Mouse (Mus musculus) midbrain, embryonic 11.5 days (tissue): Measurements from ENCODE around the gene Adam11. TPM values are rescaled to one million over a fixed set of nuclear protein-coding genes. Genes with fewer than 3 reads are reported as not detected.
"Not testable (repeated sequence)": the region's sequence is repeated elsewhere in the genome, so short reads cannot be mapped to it uniquely, and the experiment has no call there.

Experiments
- ATAC-seq: fragments of 200-750 bp; cut with Nextera tagmentation; 2 replicates; pipeline ENCODE4 v1.8.0; 2017; ENCODE audit warnings: moderate TSS enrichment, moderate library complexity; ENCODE audit not compliant: low FRiP score
- DNase-seq: peaks from one replicate; pipeline ENCODE4 v3.0.0; 2015; ENCODE audit warnings: low spot score; ENCODE audit errors: missing footprints
- H3K27ac ChIP-seq: fragments of 300-500 bp; sonication (generic); 2 replicates; pipeline ENCODE4 v1.5.1; 2014; ENCODE audit warnings: low read depth, low read length
- H3K27me3 ChIP-seq: fragments of 300-500 bp; sonication (generic); 2 replicates; pipeline ENCODE4 v1.6.1; 2014; ENCODE audit warnings: mild to moderate bottlenecking, low read length, moderate library complexity, mixed read lengths; ENCODE audit not compliant: control insufficient read depth, insufficient read depth
- H3K36me3 ChIP-seq: fragments of 300-500 bp; sonication (generic); 2 replicates; pipeline ENCODE4 v1.6.1; 2014; ENCODE audit warnings: mild to moderate bottlenecking, low read length, moderate library complexity, mixed read lengths; ENCODE audit not compliant: control insufficient read depth, insufficient read depth
- H3K4me1 ChIP-seq: fragments of 300-500 bp; sonication (generic); 2 replicates; pipeline ENCODE4 v1.6.1; 2014; ENCODE audit warnings: low read length; ENCODE audit not compliant: control insufficient read depth, insufficient read depth
- H3K4me2 ChIP-seq: fragments of 300-500 bp; sonication (generic); 2 replicates; pipeline ENCODE4 v1.6.1; 2014; ENCODE audit warnings: mild to moderate bottlenecking, moderate library complexity
- H3K4me3 ChIP-seq: fragments of 300-500 bp; sonication (generic); 2 replicates; pipeline ENCODE4 v1.5.1; 2014; ENCODE audit warnings: low read depth, low read length
- H3K9ac ChIP-seq: fragments of 300-500 bp; sonication (generic); 2 replicates; pipeline ENCODE4 v1.6.1; 2014; ENCODE audit warnings: low read length
- H3K9me3 ChIP-seq: fragments of 300-500 bp; sonication (generic); 2 replicates; pipeline ENCODE4 v1.6.1; 2016; ENCODE audit warnings: low read length; ENCODE audit not compliant: control insufficient read depth
- WGBS: fragments of 180-500 bp; shearing (Covaris S2); extraction: QIAGEN DNeasy Blood & Tissue Kit; methylation state at CpG from one replicate; pipeline ENCODE4 v1.1.7; 2014; 5-methylcytosine and 5-hydroxymethylcytosine counted together
- polyA plus RNA-seq: library from polyadenylated mRNA; unstranded; fragments of >200 nt; fragmentation: Nextera tagmentation; extraction: Ambion mirVana; gene quantifications from 2 replicates; pipeline ENCODE4 v1.2.1, GENCODE M21; 2014

The Adam11 gene
- 13.6 and 13.8 TPM in 2 replicates for polyA plus RNA-seq

DNA sequence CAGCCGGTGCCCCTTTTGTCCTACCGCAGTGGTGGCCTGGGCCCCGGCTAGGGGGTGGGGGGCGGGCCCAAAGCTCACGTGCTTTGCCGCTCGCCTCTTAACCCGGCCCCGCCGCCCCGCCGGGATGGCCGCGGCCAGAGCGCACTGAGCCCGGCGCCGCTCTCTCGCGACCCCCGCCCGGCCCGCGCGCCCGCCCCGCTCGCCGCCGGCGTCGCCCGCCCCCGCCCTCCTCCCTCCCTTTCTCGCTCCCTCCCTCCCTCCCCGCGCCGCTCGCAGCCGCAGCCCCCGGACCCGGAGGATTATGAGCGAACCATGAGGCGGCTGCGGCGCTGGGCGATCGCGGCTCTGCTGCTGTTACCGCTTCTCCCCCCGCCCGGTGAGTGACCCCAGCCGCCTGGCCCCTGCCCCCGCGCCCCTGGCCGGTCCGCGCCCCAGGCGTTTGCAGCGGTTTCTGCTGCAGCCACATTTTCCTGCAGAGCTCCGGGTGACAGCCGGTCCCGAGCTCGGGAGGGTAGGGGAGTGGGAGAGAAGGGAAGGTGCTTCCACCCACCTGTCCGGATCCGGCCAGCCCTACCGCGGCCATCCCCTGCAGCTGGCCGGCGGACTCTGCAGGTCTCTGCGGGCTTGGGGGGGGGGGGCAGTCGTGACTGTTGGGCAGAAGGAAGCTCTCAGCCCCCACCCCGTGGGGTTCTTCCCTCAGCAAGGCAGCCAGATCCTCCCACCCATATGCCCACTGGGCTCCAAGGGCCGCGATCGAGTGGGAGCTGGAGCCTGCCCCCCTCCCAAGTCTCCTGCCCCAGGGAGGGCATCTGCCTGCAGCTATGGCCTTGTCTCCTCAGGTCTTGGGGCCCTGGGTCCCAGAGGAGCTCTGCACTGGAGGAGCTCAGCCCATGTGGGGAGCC lies at the start of gene Adam11:
Gene Adam11, plus strand, starts transcription at position 131 of the 902 bp plus-strand sequence.
- DNase-seq (peak; percentile 93), ATAC-seq (peak; percentile 76)
- H3K27ac ChIP-seq = no peak within 1 kb of the TSS
- peak within 1 kb of the TSS; percentile 99 for H3K4me2 ChIP-seq
- whole genome bisulfite sequencing = under 1% methylated on average over 59 of the region's 76 CpGs
- peaks cover 15% of the 10 kb centered on the region; the same call in 1 of the 2 replicates for H3K27me3 ChIP-seq
- peaks cover 9% of the 10 kb centered on the region for H3K4me1 ChIP-seq
- H3K36me3 ChIP-seq = no peaks in the 10 kb centered on the region
- peak within 1 kb of the TSS; percentile 58 for H3K4me3 ChIP-seq
- no peaks in the 10 kb centered on the region for H3K9me3 ChIP-seq
- H3K9ac ChIP-seq = peak within 1 kb of the TSS; percentile 74

DNA sequence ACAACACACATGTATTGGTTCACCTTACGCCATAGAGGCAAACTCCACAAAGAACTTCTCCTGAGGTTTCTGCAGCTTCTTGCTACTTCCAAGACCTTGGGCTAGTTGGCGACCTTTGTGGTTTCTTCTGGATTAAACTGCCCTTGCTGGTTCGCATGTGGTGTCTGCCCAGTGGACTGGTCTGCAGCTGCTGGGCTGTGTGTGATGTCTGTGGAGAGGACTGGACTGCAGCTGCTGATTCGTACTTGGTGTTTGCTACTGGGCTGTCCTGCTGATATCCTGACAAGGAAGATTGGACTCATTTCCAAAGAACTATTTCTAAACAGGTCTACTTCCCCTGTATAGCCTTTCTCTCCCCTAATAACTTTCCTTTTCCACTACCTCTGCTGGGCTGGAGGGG lies 48.8 kb upstream of the Adam11 start:
- WGBS = 92% methylated on average over 4 of the region's 4 CpGs
- no peaks in the 10 kb centered on the region for H3K9me3 ChIP-seq
- DNase-seq (no peak), ATAC-seq (no peak)
- no peaks in the 10 kb centered on the region for H3K36me3 ChIP-seq
- no peaks in the 10 kb centered on the region for H3K4me1 ChIP-seq
- H3K9ac ChIP-seq = no peak overlapping the region
- H3K27me3 ChIP-seq = no peaks in the 10 kb centered on the region
- H3K4me2 ChIP-seq = no peak overlapping the region
- H3K27ac ChIP-seq = no peak overlapping the region
- H3K4me3 ChIP-seq = no peak overlapping the region

DNA sequence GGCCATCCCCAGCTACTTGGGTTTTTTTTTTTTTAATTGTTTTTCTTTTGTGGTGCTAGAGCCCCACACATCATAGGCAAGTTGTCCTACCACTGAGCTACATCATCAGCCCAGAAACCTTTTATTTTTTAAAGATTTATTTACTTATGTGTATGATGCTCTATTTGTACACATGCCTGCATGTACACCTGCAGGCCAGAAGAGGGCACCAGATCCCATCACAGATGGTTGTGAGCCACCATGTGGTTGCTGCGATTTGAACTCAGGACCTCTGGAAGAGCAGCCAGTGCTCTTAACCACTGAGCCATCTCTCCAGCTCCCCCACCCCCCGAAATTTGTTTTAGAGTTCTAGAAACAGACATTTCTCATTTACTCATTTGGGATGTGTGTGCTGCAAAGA lies 46.7 kb upstream of the Adam11 start:
- not testable (repeated sequence) for ATAC-seq, H3K4me3 ChIP-seq, H3K27ac ChIP-seq, H3K9me3 ChIP-seq, H3K9ac ChIP-seq, H3K4me1 ChIP-seq, H3K36me3 ChIP-seq, H3K27me3 ChIP-seq, H3K4me2 ChIP-seq, DNase-seq
- 86% methylated on average over 2 of the region's 2 CpGs for WGBS

GRCm38 (mm10) chr11:102716135-102716534 lies 45.1 kb upstream of the Adam11 start:
- no peak for DNase-seq

DNA sequence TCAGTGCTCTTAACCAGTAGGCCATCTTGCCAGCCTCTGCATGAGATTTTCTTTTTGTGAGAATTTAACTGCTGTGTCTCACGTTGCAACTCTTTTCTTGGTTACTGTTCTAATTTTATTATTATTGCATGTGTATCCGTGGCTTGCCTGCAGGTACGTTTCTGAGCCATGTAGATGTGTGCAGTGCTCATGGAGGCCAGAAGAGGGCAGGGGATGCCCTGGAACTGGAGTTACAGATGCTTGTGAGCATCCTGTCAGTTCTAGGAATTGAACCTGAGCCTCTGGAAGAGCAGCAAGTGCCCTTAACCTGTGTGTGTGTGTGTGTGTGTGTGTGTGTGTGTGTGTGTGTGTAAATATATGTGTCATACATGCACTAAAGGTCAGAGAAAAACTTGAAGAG lies 35.7 kb upstream of the Adam11 start:
- H3K27ac ChIP-seq = no peak overlapping the region
- no peak overlapping the region for H3K4me2 ChIP-seq
- no peaks in the 10 kb centered on the region for H3K4me1 ChIP-seq
- H3K27me3 ChIP-seq = no peaks in the 10 kb centered on the region
- H3K9me3 ChIP-seq = no peaks in the 10 kb centered on the region
- ATAC-seq (no peak), DNase-seq (no peak)
- WGBS = 41% methylated on average over 3 of the region's 3 CpGs
- H3K4me3 ChIP-seq = no peak overlapping the region
- no peaks in the 10 kb centered on the region for H3K36me3 ChIP-seq
- no peak overlapping the region for H3K9ac ChIP-seq

More at GRCm38 (mm10) chr11:102716135-102716534, 45.1 kb upstream of the Adam11 start:
- ATAC-seq = no peak
- H3K27ac ChIP-seq = no peak overlapping the region
- no peaks in the 10 kb centered on the region for H3K36me3 ChIP-seq
- H3K4me1 ChIP-seq = no peaks in the 10 kb centered on the region
- no peaks in the 10 kb centered on the region for H3K27me3 ChIP-seq
- no peaks in the 10 kb centered on the region for H3K9me3 ChIP-seq
- H3K4me3 ChIP-seq = no peak overlapping the region
- no peak overlapping the region for H3K9ac ChIP-seq
- 83% methylated on average over 7 of the region's 7 CpGs for WGBS
- no peak overlapping the region for H3K4me2 ChIP-seq

DNA sequence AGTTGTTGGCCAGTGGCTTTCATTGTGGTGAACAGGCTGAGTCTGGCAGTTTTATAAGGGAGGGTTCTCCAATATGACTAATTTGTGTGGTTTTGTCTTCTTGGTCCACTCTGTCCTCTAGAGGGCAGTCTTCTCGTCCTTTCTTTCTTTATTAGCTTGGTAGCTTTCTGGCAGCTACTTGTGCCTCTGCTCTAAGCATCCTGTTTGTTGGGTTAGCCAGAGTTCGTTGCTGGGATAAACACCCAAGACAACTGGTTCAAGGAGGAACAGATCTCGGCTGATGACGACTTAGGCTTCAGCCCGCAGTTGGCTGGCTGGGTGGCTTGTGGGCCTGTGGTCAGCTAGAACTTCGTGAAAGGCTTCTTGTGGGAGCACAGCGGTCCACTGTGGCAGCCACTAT lies 32.6 kb upstream of the Adam11 start:
- ATAC-seq (no peak), DNase-seq (peak; percentile 94)
- Histone ChIP-seq H3K27ac (no peak overlapping the region), H3K9ac (no peak overlapping the region), H3K9me3 (no peaks in the 10 kb centered on the region), H3K4me2 (no peak overlapping the region), H3K4me3 (no peak overlapping the region), H3K36me3 (no peaks in the 10 kb centered on the region), H3K27me3 (no peaks in the 10 kb centered on the region), H3K4me1 (no peaks in the 10 kb centered on the region)
- 33% methylated on average over 7 of the region's 7 CpGs for WGBS

DNA sequence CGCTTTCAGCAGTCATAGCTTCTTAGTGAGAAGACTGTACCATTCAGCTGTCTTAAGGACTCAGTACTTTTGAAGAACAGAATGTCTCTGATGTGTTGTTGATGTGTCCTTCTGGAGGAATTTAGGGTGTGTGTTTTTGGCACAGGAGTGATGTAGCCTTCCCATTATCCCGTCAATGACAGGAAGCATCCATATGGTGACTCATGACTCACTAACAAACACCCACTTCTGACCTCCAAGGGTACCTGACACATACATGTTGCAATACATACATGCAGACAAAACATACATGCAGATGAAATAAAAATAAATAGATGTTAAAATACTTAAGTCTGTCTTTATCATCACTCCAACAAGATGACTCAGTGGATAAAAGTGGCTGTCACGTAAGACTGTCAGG lies 31.4 kb upstream of the Adam11 start:
- DNase-seq = no peak
- Histone ChIP-seq H3K4me1 (no peaks in the 10 kb centered on the region), H3K4me3 (no peak overlapping the region), H3K27me3 (no peaks in the 10 kb centered on the region), H3K9ac (no peak overlapping the region), H3K4me2 (no peak overlapping the region), H3K27ac (no peak overlapping the region), H3K9me3 (no peaks in the 10 kb centered on the region), H3K36me3 (no peaks in the 10 kb centered on the region)
- whole genome bisulfite sequencing = 85% methylated on average over 3 of the region's 3 CpGs
- ATAC-seq = no peak

DNA sequence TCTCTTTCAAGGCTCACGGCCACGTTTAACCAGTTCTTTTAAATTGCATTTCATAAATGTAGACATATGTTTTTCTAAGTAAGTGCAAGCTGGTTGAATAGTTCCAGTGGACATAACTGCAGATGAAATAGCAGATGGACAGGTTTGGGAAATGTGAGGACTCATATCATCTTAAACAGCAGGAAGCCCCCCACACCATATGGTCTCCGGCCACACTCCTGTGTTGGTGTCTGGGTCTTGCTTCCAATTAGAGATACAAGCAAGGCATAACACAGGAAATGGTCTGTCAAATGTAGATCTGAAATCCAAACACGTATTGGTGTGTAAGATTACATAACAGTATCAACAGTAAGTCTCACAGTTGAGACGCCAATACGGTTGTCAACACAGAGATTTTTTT lies 29.9 kb upstream of the Adam11 start:
- Histone ChIP-seq H3K27ac (no peak overlapping the region), H3K9ac (no peak overlapping the region), H3K36me3 (no peaks in the 10 kb centered on the region), H3K27me3 (no peaks in the 10 kb centered on the region), H3K4me3 (no peak overlapping the region), H3K9me3 (no peaks in the 10 kb centered on the region), H3K4me2 (no peak overlapping the region), H3K4me1 (no peaks in the 10 kb centered on the region)
- DNase-seq = no peak
- WGBS = 91% methylated on average over 6 of the region's 6 CpGs
- ATAC-seq = no peak

DNA sequence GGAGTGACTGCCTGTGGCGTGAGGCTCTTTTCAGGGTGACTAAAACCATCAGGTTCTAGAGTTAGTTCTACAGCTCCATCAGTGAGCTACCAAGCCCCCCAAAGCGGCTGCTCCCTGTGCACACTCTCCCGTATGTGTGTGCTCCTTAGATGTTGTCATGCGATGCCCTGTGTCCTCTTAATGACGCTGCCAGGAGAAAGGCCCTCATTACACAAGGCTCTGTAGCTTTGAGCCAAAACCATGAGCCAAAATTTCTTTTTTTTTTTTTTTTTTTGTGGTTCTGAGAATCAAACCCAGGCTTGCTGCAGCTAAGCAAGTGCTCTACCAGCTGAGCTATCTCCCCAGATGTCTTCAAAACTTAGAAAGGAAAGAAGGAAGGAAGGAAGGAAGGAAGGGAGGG lies 28.1 kb upstream of the Adam11 start:
- Histone ChIP-seq H3K36me3 (no peaks in the 10 kb centered on the region), H3K4me3 (no peak overlapping the region), H3K9ac (no peak overlapping the region), H3K9me3 (no peaks in the 10 kb centered on the region), H3K4me1 (no peaks in the 10 kb centered on the region), H3K27ac (no peak overlapping the region), H3K27me3 (no peaks in the 10 kb centered on the region; the same call in 1 of the 2 replicates), H3K4me2 (no peak overlapping the region)
- WGBS = 86% methylated on average over 5 of the region's 5 CpGs
- DNase-seq (no peak), ATAC-seq (no peak)
